ENCODE assay signal across 8 mouse cellular contexts in the genomic region with DNA sequence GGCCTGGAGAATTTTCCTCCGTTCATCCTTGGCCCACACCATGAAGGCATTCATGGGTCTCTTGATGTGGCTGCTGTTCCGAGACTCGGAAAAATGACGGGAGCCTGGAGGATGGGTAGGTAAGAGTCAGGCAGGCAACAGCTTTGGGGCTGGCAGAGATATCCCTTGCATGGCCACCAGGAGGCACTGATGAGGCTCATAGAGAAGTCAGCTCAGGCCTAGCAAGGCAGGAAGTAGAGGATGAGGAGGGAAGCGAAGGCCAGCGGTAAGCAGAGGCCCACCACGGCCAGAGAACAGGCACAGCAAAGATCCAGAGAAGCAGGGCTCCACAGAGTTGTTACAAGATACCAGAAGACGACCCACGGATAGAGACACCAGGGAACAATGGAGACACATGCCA. TPM values are rescaled to one million over a fixed set of nuclear protein-coding genes. Genes with fewer than 3 reads are reported as not detected.
A peak's percentile ranks its signal among the peaks of the same experiment; 100 is the strongest.
DNase-seq lines count a peak whose midpoint lies in the region; ATAC-seq and TF ChIP-seq lines count a peak whose summit lies in the region.

No protein-coding gene starts in this region.

- peak; percentile 64 for TF ChIP-seq CTCF in cerebellum, adult 2 months (IDR thresholded peaks at IDR 0.05; ENCODE audit: borderline replicate concordance, insufficient read depth, low read depth, low read length)
- TF ChIP-seq CTCF in brain, embryonic 14.5 days (IDR thresholded peaks at IDR 0.05; ENCODE audit: borderline replicate concordance, extremely low read depth, insufficient read depth, insufficient read length), result peak; percentile 87
- TF ChIP-seq CTCF in small intestine, adult 2 months (IDR thresholded peaks at IDR 0.05; ENCODE audit: extremely low read depth, insufficient read length, insufficient replicate concordance, low read depth, low read length), result peak; percentile 75; the same call in 1 of the 2 replicates

- peak overlapping the region; percentile 27 for H3K4me2 ChIP-seq in forebrain, embryonic 15.5 days (replicated peaks)

- peak; percentile 42 for ATAC-seq in forebrain, embryonic 15.5 days (replicated peaks)

- no peaks in the 10 kb centered on the region for H3K9me3 ChIP-seq in forebrain, embryonic 15.5 days

- H3K4me1 ChIP-seq in cerebellum, adult 2 months (ENCODE audit: control insufficient read depth, insufficient read depth, low read length), result no peaks in the 10 kb centered on the region
- peaks cover 7% of the 10 kb centered on the region for H3K4me1 ChIP-seq in forebrain, embryonic 15.5 days
- no peaks in the 10 kb centered on the region for H3K4me1 ChIP-seq in small intestine, adult 2 months (ENCODE audit: control insufficient read depth, insufficient read depth, insufficient read length, low read length)

- peak; percentile 23 to 45 for DNase-seq in cerebellum, adult 2 months
- no peak for DNase-seq in cerebellum, adult 9-11 months
- DNase-seq in brain, embryonic 14.5 days (ENCODE audit: low read depth), result peak; percentile 82
- DNase-seq in heart, postnatal 4 days, result peak; percentile 85
- DNase-seq in layer of hippocampus, postnatal 36 days, result peak; percentile 49 to 56
- DNase-seq in lung, postnatal 4 days, result peak; percentile 76 to 87

- H3K36me3 ChIP-seq in forebrain, embryonic 15.5 days, result no peaks in the 10 kb centered on the region
- H3K36me3 ChIP-seq in small intestine, adult 2 months (ENCODE audit: control insufficient read depth, insufficient read depth, low read length), result peaks cover 58% of the 10 kb centered on the region

- no peak overlapping the region for H3K27ac ChIP-seq in cerebellum, adult 2 months (ENCODE audit: insufficient read depth, low read length)
- H3K27ac ChIP-seq in forebrain, embryonic 15.5 days (replicated peaks), result 0 out of 2 replicates have a peak overlapping the region, but pooled peaks have one; percentile 21
- H3K27ac ChIP-seq in small intestine, adult 2 months (ENCODE audit: insufficient read depth, low read depth, low read length), result no peak overlapping the region

- H3K9ac ChIP-seq in forebrain, embryonic 15.5 days (replicated peaks), result peak overlapping the region; percentile 29

- no peak for TF ChIP-seq POLR2A in cerebellum, adult 2 months (IDR thresholded peaks at IDR 0.05; ENCODE audit: borderline replicate concordance, insufficient read depth, low read length)
- no peak for TF ChIP-seq POLR2A in brain, embryonic 14.5 days (IDR thresholded peaks at IDR 0.05; ENCODE audit: borderline replicate concordance, extremely low read depth, insufficient read depth, insufficient read length, poor library complexity, severe bottlenecking)
- no peak for TF ChIP-seq POLR2A in small intestine, adult 2 months (IDR thresholded peaks at IDR 0.05; ENCODE audit: low read depth, low read length)

- no peak overlapping the region for H3K4me3 ChIP-seq in cerebellum, adult 2 months (replicated peaks; ENCODE audit: insufficient read depth, low read depth, low read length)
- H3K4me3 ChIP-seq in forebrain, embryonic 15.5 days, result no peak overlapping the region
- no peak overlapping the region for H3K4me3 ChIP-seq in small intestine, adult 2 months (ENCODE audit: low read depth, low read length)

- WGBS in cerebellum, adult 2 months, result 41% methylated on average over 9 of the region's 9 CpGs
- 34% methylated on average over 9 of the region's 9 CpGs for WGBS in forebrain, embryonic 15.5 days
- WGBS in small intestine, adult 2 months, result 53% methylated on average over 9 of the region's 9 CpGs

- H3K27me3 ChIP-seq in cerebellum, adult 2 months (ENCODE audit: control insufficient read depth, insufficient read depth, low read length), result no peaks in the 10 kb centered on the region
- no peaks in the 10 kb centered on the region for H3K27me3 ChIP-seq in forebrain, embryonic 15.5 days
- H3K27me3 ChIP-seq in small intestine, adult 2 months (ENCODE audit: control insufficient read depth, insufficient read depth, low read length), result no peaks in the 10 kb centered on the region

RNA-seq across cellular contexts. Expression of gene Etnk2, which starts 22.1 kb away (rescaled TPM):
- 5.0 and 5.6 TPM in 2 replicates for polyA plus RNA-seq in cerebellum, adult 2 months (2012; rRNA removed)
- polyA plus RNA-seq in brain, embryonic 14.5 days (2012; rRNA removed), result 9.6 and 12.1 TPM in 2 replicates
- 5.2 and 5.9 TPM in 2 replicates for polyA plus RNA-seq in forebrain, embryonic 15.5 days (2015; fragmentation: Nextera tagmentation; extraction: Ambion mirVana)
- under 1 TPM; 0.83 to 0.93 TPM for total RNA-seq in heart, postnatal 4 days (2021)
- 1 to 10 TPM; 1.2 to 1.4 TPM for total RNA-seq in layer of hippocampus, postnatal 36 days (2021)
- polyA plus RNA-seq in small intestine, adult 2 months (2012; rRNA removed), result 0.20 and 1.0 TPM in 2 replicates

RNA-seq across cellular contexts. Expression of gene Ren1, which starts 35.2 kb away (rescaled TPM):
- 0.08 and 0.13 TPM in 2 replicates for polyA plus RNA-seq in cerebellum, adult 2 months (2012; rRNA removed)
- polyA plus RNA-seq in brain, embryonic 14.5 days (2012; rRNA removed), result 1.7 and 4.5 TPM in 2 replicates
- polyA plus RNA-seq in forebrain, embryonic 15.5 days (2015; fragmentation: Nextera tagmentation; extraction: Ambion mirVana), result not detected in 2 replicates
- under 1 TPM in 1 of 2 experiments, not detected in 1; 0.16 TPM for total RNA-seq in heart, postnatal 4 days (2021)
- total RNA-seq in layer of hippocampus, postnatal 36 days (2021), result not detected
- polyA plus RNA-seq in small intestine, adult 2 months (2012; rRNA removed), result 0.25 and 3.3 TPM in 2 replicates

RNA-seq across cellular contexts. Expression of gene Sox13, which starts 38.7 kb away (rescaled TPM):
- polyA plus RNA-seq in cerebellum, adult 2 months (2012; rRNA removed), result 13.6 and 15.4 TPM in 2 replicates
- 34.2 and 37.6 TPM in 2 replicates for polyA plus RNA-seq in brain, embryonic 14.5 days (2012; rRNA removed)
- 4.6 and 5.1 TPM in 2 replicates for polyA plus RNA-seq in forebrain, embryonic 15.5 days (2015; fragmentation: Nextera tagmentation; extraction: Ambion mirVana)
- 10 to 100 TPM; 29.8 to 32.4 TPM for total RNA-seq in heart, postnatal 4 days (2021)
- total RNA-seq in layer of hippocampus, postnatal 36 days (2021), result 1 to 10 TPM; 7.2 TPM
- polyA plus RNA-seq in small intestine, adult 2 months (2012; rRNA removed), result 46.7 and 189 TPM in 2 replicates
